Mouse (Mus musculus) ES-E14 (cell line): Measurements from ENCODE around the gene Snx14.

ENCODE experiments used
- CHD2 ChIP-seq: IDR thresholded peaks from 2 replicates; pipeline ENCODE4 v1.6.1; 2014; ENCODE audit warnings: mild to moderate bottlenecking, low read depth, low read length, inconsistent platforms
- HCFC1 ChIP-seq: IDR thresholded peaks from 2 replicates; pipeline ENCODE4 v1.6.1; 2012; ENCODE audit warnings: low read length, inconsistent platforms, borderline replicate concordance; ENCODE audit not compliant: insufficient read depth
- MAFK ChIP-seq: IDR thresholded peaks from 2 replicates; pipeline ENCODE4 v1.6.1; 2014; ENCODE audit warnings: mild to moderate bottlenecking, low read depth, low read length, inconsistent platforms; ENCODE audit not compliant: insufficient read depth
- ZC3H11A ChIP-seq: IDR thresholded peaks from 2 replicates; pipeline ENCODE4 v1.6.1; 2012; ENCODE audit warnings: low read depth, mild to moderate bottlenecking, inconsistent platforms, low read length, borderline replicate concordance
- ZNF384 ChIP-seq: IDR thresholded peaks from 2 replicates; pipeline ENCODE4 v1.6.1; 2012; ENCODE audit warnings: low read depth, low read length, inconsistent platforms

DNA sequence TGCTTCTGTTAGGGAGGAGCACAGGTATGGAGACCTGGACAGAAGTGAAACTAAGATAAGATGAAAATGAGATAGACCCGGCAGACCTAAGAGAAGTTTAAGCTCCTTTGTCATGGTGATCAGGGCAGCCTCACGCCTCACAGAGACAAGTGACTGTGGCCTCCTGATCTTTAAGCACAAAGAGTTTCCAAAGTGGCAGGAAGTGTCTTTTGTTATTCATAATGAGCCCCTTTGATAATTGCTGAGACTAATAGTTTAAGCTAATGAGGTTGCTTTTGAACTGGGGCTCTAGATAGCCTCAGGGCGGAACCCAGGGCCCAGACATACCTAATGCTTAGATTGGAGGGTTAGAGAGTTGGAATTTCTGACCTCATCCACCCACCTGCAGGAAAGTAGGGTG, 106.3 kb downstream of the Snx14 start:
- TF ChIP-seq MAFK = no peak; the same call in 1 of the 2 replicates
- TF ChIP-seq ZC3H11A = no peak
- TF ChIP-seq ZNF384 = no peak
- no peak for TF ChIP-seq HCFC1
- peak; percentile 33; the same call in 1 of the 2 replicates for TF ChIP-seq CHD2
